Mouse (Mus musculus) brain, adult 2 months (tissue): Measurements from ENCODE around the gene Gm29797.

Source experiments
- DNase-seq: peaks from one replicate; pipeline ENCODE4 v3.0.0; 2011; ENCODE audit warnings: low read depth, low spot score

Gene Gm29797

DNA sequence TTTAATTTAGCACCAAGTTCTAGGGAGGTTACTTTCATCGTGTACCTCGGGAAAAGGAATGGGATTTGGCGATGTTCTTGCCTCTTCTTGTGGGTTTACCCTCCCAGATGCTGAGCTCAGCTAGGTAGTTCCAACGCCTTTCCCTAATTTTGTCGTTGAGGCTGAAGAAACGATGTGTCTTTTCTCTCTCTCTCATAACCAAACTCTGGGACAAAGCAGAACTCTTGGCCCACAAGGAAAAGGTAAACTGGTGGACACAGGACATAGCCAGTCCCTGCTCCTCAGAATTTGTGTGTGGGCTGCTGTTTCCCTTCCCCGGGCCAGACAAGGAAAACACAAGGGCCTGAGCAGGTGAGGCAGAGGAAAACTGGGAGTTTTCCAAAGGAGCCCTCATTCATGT, 15.2 kb downstream of the Gm29797 start:
- DNase-seq, result no peak

DNA sequence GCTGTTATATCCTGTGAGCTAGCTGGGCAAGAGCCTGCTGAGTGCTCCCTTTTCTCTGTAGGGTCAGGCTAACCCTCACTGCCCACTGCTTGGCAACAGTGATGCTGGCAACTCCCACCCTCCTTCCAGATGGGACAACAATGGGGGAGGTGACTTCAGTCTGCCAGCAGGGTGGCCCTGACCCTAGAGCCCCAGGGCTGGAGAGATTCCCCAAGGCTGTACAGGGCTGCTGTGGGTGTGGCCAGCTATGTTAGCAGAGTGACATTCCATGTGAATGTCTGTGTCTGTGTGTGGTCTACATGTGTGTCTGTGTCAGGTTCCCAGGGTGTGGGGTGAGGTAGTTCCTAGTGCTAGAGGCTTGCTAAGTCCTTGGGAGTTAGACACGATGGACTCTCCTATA, 16.7 kb downstream of the Gm29797 start:
- DNase-seq, result no peak

GRCm38 (mm10) chr2:181674934-181675333, 18.1 kb downstream of the Gm29797 start:
- no peak for DNase-seq

- peak; percentile 60 for DNase-seq
Measured at GRCm38 (mm10) chr2:181675454-181675853, 18.6 kb downstream of the Gm29797 start.

GRCm38 (mm10) chr2:181676424-181676823, 19.6 kb downstream of the Gm29797 start:
- DNase-seq, result no peak

GRCm38 (mm10) chr2:181677096-181677754, 20.4 kb downstream of the Gm29797 start:
- peak; percentile 44 for DNase-seq

DNA sequence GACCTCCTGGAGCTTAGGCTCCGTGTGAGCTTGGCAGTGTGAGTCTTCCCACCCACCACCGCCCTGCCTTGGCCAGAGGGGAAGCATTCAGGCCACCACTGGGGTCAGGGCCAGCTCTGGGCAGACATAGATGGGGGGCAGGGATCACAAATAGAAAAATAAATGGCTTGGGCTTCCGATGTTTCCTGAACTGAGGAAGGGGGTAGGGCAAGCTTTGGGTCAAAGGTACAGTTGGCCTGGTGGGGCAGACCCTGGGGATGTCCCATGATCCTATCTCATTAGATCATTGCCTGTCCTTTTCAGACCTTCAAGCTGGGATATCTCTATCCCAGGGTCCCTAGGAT, 20.9 kb downstream of the Gm29797 start:
- no peak for DNase-seq

DNA sequence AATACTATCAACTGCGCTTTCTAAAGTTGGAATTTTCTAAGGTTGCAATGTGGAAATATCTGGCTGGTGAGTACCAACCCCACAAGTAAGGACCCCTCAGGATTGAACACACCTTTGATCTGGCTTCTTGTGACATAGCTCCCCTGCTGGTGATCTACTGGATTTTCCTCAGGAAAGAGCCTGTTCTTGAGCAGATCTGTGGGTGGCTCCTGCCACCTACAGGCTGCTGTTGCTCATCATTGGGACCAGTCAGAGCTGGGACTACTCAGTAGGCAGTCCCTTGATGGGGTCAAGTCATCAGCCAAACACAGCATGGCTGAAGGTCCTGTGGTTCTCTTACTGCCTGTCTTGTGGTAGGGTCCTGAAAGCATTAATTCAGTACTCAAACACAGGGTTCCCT, 21.9 kb downstream of the Gm29797 start:
- peak; percentile 95 for DNase-seq

- peak; percentile 92 for DNase-seq
Measured at GRCm38 (mm10) chr2:181679951-181680715, 23.3 kb downstream of the Gm29797 start, which contains the start of gene Tcea2. Gene Tcea2 (plus strand): TSS chr2:181680310.

DNA sequence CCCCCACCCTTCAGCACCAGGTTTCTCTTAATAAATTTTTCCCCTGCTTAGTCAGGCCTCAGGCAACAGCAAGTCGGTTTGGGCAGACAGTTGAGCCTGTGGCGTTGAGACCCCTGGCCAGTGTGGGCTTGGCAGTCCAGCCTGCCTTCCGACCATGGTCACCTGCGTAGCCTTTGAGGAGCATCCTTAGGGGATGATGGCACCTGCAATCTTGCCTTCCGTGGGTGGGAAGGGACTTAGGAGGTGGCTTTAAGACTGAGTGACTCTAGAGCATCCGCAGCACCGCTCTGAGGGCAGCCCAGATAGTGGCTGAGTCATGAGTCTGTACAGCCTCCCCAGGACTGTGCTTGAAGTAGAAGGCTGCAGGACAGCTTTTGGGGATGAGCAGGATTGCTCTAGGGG, 23.9 kb downstream of the Gm29797 start:
- peak; percentile 81 for DNase-seq

- no peak for DNase-seq
Measured at GRCm38 (mm10) chr2:181681978-181682377, 25.1 kb downstream of the Gm29797 start.

- DNase-seq, result no peak
Measured at GRCm38 (mm10) chr2:181683381-181683780, 26.5 kb downstream of the Gm29797 start.

DNA sequence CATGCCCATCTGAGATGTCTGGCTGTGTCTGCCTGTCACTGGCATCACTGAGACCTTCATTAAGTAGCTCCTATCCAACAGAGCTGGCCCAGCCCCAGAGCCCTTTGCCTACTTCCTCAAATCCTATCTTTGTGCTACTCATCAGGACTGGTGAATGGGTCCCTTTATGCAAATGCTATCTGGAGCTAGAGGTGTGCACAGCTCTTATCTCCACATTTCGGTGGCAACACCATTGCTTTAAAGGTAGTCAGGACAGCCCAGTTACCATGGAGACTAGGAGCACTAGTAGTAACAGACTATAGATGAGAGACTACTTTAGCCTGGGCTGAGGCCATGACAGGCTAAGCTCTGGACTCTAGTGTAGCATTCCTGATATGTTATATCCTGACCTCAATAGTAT, 27.9 kb downstream of the Gm29797 start:
- DNase-seq, result no peak

DNA sequence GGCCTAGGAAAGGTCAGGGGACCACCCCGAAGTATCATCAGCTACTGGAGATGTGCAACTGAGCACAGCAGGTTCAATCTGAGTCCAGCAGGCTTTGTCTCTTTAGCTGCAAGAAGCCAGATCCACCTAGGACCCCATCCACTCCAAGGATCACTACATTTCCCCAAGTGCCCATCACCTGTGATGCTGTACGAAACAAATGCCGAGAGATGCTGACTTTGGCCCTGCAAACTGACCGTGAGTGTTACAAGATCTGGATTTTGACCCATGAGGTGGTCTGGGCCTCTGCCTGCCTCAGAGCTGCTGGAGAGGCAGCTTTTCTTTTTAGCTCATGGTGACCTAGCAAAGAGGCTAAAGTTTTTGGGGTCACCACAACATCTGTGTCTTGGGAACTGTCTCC, 28.9 kb downstream of the Gm29797 start:
- DNase-seq, result no peak

DNA sequence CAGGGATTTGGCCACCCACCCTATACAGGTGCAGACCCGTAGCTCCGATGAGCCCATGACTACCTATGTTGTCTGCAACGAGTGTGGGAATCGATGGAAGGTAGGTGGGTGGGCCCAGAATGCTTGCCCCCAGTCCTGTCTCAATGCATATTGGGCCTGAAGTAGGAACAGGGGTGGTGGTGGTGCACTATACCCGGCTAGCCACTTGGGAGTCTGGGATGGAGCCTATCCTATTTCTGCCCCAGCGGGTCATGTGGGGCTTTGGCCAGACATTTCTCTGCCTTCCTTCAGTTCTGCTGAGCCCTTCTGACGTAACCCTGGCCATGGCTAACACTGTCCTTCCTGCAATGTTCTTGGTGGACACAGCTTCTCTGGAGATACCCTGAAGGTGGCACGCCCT, 30.8 kb downstream of the Gm29797 start:
- DNase-seq, result no peak

GRCm38 (mm10) chr2:181689466-181690160, 32.8 kb downstream of the Gm29797 start:
- no peak for DNase-seq

GRCm38 (mm10) chr2:181691083-181691482, 34.2 kb downstream of the Gm29797 start:
- no peak for DNase-seq

GRCm38 (mm10) chr2:181691571-181691970, 34.7 kb downstream of the Gm29797 start:
- DNase-seq, result no peak

GRCm38 (mm10) chr2:181692304-181692703, 35.5 kb downstream of the Gm29797 start:
- no peak for DNase-seq

DNA sequence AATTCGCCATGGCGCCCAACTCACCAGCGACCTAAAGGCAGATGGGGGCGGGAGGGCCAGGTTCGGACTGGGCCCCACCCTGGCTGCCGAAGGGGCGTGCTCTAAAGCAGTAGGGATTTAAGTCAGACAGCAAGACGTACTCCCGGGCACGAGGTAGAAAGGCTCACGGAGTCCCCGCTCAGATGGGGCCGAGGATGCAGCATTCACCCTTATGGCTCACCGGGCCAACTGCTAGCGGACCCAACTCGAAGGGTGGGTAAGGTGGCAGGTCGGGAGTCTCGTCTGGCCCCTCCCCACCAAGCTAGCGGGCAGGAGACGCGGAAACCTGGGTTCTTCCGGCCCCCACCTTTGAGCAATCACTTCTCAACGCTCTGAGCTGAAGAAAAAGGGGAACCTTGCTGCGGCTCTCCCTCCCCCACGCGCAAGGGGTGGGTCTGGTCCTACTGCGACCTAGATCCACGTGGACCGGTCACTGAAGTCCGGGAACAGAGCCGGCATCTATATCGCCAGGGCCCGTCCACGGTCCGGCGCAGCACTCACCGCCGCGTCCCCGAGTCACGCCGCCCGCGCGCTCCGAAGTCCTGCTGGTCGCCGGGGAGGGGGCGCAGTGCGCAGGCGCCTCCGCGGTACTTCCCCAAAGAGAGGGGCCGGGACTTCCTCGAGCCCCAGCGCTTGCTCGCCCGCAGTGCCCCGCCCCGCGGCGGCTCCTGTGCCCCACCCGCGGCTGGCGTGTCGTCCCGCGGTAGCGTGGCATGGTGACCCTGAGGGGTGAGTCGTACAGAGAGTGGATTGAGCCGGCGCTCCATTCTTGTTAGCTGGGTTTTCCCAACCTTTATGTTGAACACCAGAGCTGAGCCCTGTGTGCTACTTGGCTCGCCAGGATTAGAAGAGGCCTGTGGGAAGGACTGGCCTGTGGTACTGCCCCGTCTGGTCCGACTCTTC, 36.8 kb downstream of the Gm29797 start, which contains the start of gene Rgs19:
TSS of gene Rgs19 (minus strand) at position 639 of the 942 bp plus-strand sequence.
- DNase-seq, result peak; percentile 89

GRCm38 (mm10) chr2:181694581-181694980, 37.7 kb downstream of the Gm29797 start:
- DNase-seq, result no peak
